Mouse (Mus musculus) NIH3T3 (cell line): ENCODE measurements at regions not wholly inside any gene's neighbourhood (a gene's known extent, or its start where the extent isn't known, plus 50 kb on each side); places are given as distances from the start of the nearest gene placed in this dataset.

Experiments
- DNase-seq: peaks from one replicate; pipeline ENCODE4 v3.0.0-alpha.2; 2012; ENCODE audit warnings: low read depth

GRCm38 (mm10) chr8:24284966-24285365 is 440.7 kb downstream of the Adam3 start:
- no peak for DNase-seq

GRCm38 (mm10) chr8:24283901-24284405 is 441.7 kb downstream of the Adam3 start:
- no peak for DNase-seq

GRCm38 (mm10) chr8:24280296-24280695 is 445.4 kb downstream of the Adam3 start:
- DNase-seq = no peak

GRCm38 (mm10) chr8:24278391-24278790 is 447.3 kb downstream of the Adam3 start:
- DNase-seq = no peak

GRCm38 (mm10) chr8:24261359-24261758 is 464.3 kb downstream of the Adam3 start:
- no peak for DNase-seq

- no peak for DNase-seq
Observed at GRCm38 (mm10) chr8:24258622-24259021, 467.0 kb downstream of the Adam3 start.

- no peak for DNase-seq
Observed at GRCm38 (mm10) chr8:24242211-24242610, 483.4 kb downstream of the Adam3 start.

- peak; percentile 21 for DNase-seq
Observed at GRCm38 (mm10) chr8:24240211-24240983, 485.3 kb downstream of the Adam3 start.

- no peak for DNase-seq
Observed at GRCm38 (mm10) chr8:24234981-24235380, 490.7 kb downstream of the Adam3 start.

GRCm38 (mm10) chr8:24228148-24228547 is 497.5 kb downstream of the Adam3 start:
- DNase-seq = no peak

- no peak for DNase-seq
Observed at GRCm38 (mm10) chr8:24227331-24228072, 498.1 kb downstream of the Adam3 start.

GRCm38 (mm10) chr8:24220222-24220621 is 505.4 kb downstream of the Adam3 start:
- no peak for DNase-seq

- no peak for DNase-seq
Observed at GRCm38 (mm10) chr8:24216655-24217054, 509.0 kb downstream of the Adam3 start.

- no peak for DNase-seq
Observed at GRCm38 (mm10) chr8:24215510-24216138, 510.0 kb downstream of the Adam3 start.

GRCm38 (mm10) chr8:24214315-24214714 is 511.3 kb downstream of the Adam3 start:
- no peak for DNase-seq

- DNase-seq = no peak
Observed at GRCm38 (mm10) chr8:24212216-24213200, 513.1 kb downstream of the Adam3 start.

- DNase-seq = no peak
Observed at GRCm38 (mm10) chr8:24211091-24211490, 514.6 kb downstream of the Adam3 start.
